Mouse (Mus musculus) forebrain, postnatal 0 days (tissue): ENCODE measurements at regions not wholly inside any gene's neighbourhood (a gene's known extent, or its start where the extent isn't known, plus 50 kb on each side); places are given as distances from the start of the nearest gene placed in this dataset.

Experiments
- ATAC-seq: fragments of 200-750 bp; cut with Nextera tagmentation; 2 replicates; pipeline ENCODE4 v1.8.0; 2017; ENCODE audit warnings: mild to moderate bottlenecking, moderate library complexity
- DNase-seq: peaks from one replicate; pipeline ENCODE4 v3.0.0-alpha.2; 2015
- H3K27ac ChIP-seq: fragments of 300-500 bp; sonication (generic); 2 replicates; pipeline ENCODE4 v1.5.1; 2014; ENCODE audit warnings: low read depth, mild to moderate bottlenecking, antibody characterized with exemption, low read length, moderate library complexity, mixed read lengths
- H3K27me3 ChIP-seq: fragments of 300-500 bp; sonication (generic); 2 replicates; pipeline ENCODE4 v1.6.1; 2014; ENCODE audit warnings: mild to moderate bottlenecking, low read length, mixed read lengths; ENCODE audit not compliant: insufficient read depth
- H3K36me3 ChIP-seq: fragments of 300-500 bp; sonication (generic); 2 replicates; pipeline ENCODE4 v1.6.1; 2014; ENCODE audit warnings: mild to moderate bottlenecking, moderate library complexity; ENCODE audit not compliant: insufficient read depth
- H3K4me1 ChIP-seq: fragments of 300-500 bp; sonication (generic); 2 replicates; pipeline ENCODE4 v1.6.1; 2014; ENCODE audit warnings: antibody characterized with exemption; ENCODE audit not compliant: insufficient read depth
- H3K4me2 ChIP-seq: fragments of 300-500 bp; sonication (generic); 2 replicates; pipeline ENCODE4 v1.6.1; 2014; ENCODE audit warnings: low read depth, mild to moderate bottlenecking, moderate library complexity
- H3K4me3 ChIP-seq: fragments of 300-500 bp; sonication (generic); 2 replicates; pipeline ENCODE4 v1.5.1; 2014; ENCODE audit warnings: low read depth, low read length, mixed read lengths
- H3K9ac ChIP-seq: fragments of 300-500 bp; sonication (generic); 2 replicates; pipeline ENCODE4 v1.6.1; 2014; ENCODE audit warnings: mild to moderate bottlenecking
- H3K9me3 ChIP-seq: fragments of 300-500 bp; sonication (generic); 2 replicates; pipeline ENCODE4 v1.6.1; 2016; ENCODE audit warnings: low read length
- CTCF ChIP-seq: sonication (generic); IDR thresholded peaks from 2 replicates; pipeline ENCODE4 v1.5.1; 2016; ENCODE audit warnings: antibody characterized with exemption, control low read depth, low read depth
- WGBS: fragments of 180-500 bp; shearing (Covaris S2); extraction: QIAGEN DNeasy Blood & Tissue Kit; methylation state at CpG from one replicate; pipeline ENCODE4 v1.1.7; 2014; 5-methylcytosine and 5-hydroxymethylcytosine counted together

- no peaks in the 10 kb centered on the region for H3K36me3 ChIP-seq
- peak; percentile 64 for ATAC-seq
Observed at GRCm38 (mm10) chrX:36249428-36249827, 53.7 kb downstream of the Zcchc12 start.

DNA sequence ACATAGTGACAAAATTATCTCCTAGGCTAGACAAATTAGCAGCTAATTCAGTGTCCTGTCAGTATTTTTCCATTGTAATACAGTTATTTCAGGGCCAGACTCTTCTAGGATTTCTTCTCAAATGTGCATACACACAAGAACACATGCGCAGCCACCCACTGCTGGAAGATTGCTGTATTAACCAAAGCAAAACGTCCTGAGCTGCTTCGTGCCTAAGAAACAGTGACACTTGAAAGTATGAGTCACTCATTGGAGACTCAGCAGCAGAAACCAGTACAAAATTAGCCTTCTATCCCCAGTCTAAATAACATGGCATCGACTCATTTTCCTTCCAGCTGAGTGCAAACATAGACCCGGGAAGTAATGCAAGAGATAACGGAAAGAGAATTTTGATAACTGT lies 59.2 kb downstream of the Zcchc12 start:
- Histone ChIP-seq H3K27ac (no peak overlapping the region), H3K27me3 (no peaks in the 10 kb centered on the region), H3K36me3 (no peaks in the 10 kb centered on the region), H3K4me2 (no peak overlapping the region), H3K9ac (no peak overlapping the region), H3K4me3 (no peak overlapping the region), H3K9me3 (no peaks in the 10 kb centered on the region), H3K4me1 (no peaks in the 10 kb centered on the region)
- 87% methylated on average over 6 of the region's 6 CpGs for WGBS
- no peak for DNase-seq
- no peak for TF ChIP-seq CTCF
- no peak for ATAC-seq

More at GRCm38 (mm10) chrX:36249428-36249827, 53.7 kb downstream of the Zcchc12 start:
- no peaks in the 10 kb centered on the region for H3K9me3 ChIP-seq
- no peak for TF ChIP-seq CTCF
- no peaks in the 10 kb centered on the region for H3K27me3 ChIP-seq
- H3K27ac ChIP-seq, result no peak overlapping the region
- no peak overlapping the region for H3K9ac ChIP-seq
- H3K4me1 ChIP-seq, result no peaks in the 10 kb centered on the region
- no peak overlapping the region for H3K4me2 ChIP-seq
- no peak for DNase-seq
- no peak overlapping the region for H3K4me3 ChIP-seq

DNA sequence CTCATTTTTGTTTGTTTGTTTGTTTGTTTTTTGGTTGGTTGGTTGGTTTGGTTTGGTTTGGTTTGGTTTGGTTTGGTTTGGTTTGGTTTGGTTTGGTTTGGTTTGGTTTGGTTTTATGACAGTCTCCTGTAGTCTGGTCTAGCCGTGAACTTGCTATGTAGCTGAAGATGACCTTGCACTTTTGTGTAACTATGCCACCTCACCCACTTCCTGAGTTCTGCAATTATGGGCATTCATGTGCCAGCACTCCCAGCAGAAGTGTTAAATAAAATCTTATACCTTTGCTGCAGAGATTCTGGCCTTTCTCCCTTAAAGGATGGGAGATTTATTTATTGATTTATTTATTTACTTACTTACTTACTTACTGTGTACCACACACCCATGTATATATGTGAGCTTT lies 51.5 kb upstream of the Lonrf3 start:
- H3K9me3 ChIP-seq, result no peaks in the 10 kb centered on the region
- 78% methylated on average over 1 of the region's 1 CpGs for WGBS
- no peaks in the 10 kb centered on the region for H3K36me3 ChIP-seq

More for the DNA sequence above, 51.5 kb upstream of the Lonrf3 start:
- Histone ChIP-seq H3K9ac (no peak overlapping the region), H3K27ac (no peak overlapping the region), H3K4me1 (no peaks in the 10 kb centered on the region), H3K4me3 (no peak overlapping the region), H3K4me2 (no peak overlapping the region), H3K27me3 (no peaks in the 10 kb centered on the region)
- DNase-seq, result no peak
- ATAC-seq, result no peak
- TF ChIP-seq CTCF, result no peak
